Mouse (Mus musculus) G1E (cell line): ENCODE data around the gene Myh6.
"Not testable (repeated sequence)": the region's sequence is repeated elsewhere in the genome, so short reads cannot be mapped to it uniquely, and the experiment has no call there.

Experiments used
- CTCF ChIP-seq: IDR thresholded peaks from 2 replicates; pipeline ENCODE4 v1.5.1; 2012; ENCODE audit warnings: low read depth, low read length, inconsistent platforms, mixed read lengths
- GATA1 ChIP-seq: IDR thresholded peaks from 2 replicates; pipeline ENCODE4 v1.6.1; 2012; ENCODE audit warnings: borderline replicate concordance, low read length, inconsistent platforms, mixed read lengths
- POLR2AphosphoS5 ChIP-seq: IDR thresholded peaks from 2 replicates; pipeline ENCODE4 v1.6.1; 2012; ENCODE audit warnings: low read depth, low read length, inconsistent platforms; ENCODE audit not compliant: insufficient replicate concordance
- TAL1 ChIP-seq: conservative IDR thresholded peaks from 2 replicates; pipeline ENCODE4 v1.6.1; 2012; ENCODE audit warnings: low read depth, low read length, inconsistent platforms, mixed read lengths

- TF ChIP-seq CTCF, POLR2AphosphoS5, GATA1, TAL1: not testable (repeated sequence)
Measured at GRCm38 (mm10) chr14:54947008-54947407, 19.7 kb downstream of the Myh6 start.
